Mouse (Mus musculus) right cerebral cortex, postnatal 14 days (tissue): ENCODE results near the gene Lcp1.
"Not testable (repeated sequence)": the region's sequence is repeated elsewhere in the genome, so short reads cannot be mapped to it uniquely, and the experiment has no call there.

Source experiments
- DNase-seq: peaks from one replicate; pipeline ENCODE4 v3.0.0; 2022

Gene Lcp1

DNA sequence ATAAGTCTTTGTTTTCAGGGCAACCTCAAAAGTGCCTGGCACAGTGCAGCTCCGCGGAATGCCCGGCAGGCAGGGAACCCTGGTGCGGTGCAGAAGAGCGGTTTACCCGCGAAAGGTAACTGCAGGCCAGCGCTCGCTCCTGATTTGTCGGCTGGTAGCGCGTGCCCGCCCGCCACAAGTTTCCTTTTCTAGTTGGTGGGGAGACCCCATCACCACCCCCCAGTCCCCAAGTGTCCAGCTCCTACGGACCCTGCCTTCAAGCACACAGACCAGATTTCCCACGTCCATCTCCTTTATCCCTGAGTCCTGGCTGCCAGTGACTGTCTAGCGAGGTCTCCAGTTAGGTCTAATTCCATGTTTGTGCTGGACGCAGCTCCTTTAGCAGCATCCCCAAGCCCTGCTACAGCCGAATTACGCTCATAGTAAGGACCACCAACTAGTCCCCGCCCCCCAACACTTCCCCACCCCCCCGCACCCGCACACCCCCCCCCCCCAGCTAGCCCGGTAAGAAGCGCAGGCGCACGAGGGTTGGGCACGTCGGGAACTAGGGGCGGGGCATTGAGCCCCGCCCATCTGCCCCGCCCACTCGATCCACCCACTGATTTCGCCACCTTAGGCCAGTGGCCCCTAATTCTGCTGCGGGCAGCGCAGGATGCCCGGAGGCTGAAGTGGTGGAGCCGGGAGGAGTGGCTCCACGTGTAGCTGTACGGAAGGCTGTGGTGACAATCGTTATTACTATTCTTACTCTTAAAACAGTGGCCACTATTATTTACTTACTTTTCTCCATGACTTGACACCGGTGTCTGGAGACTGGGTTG, at the start of gene Lcp1, which contains the start of gene Lrrc63:
TSS of gene Lcp1 (plus strand) at position 601 of the 818 bp plus-strand sequence.
TSS of gene Lrrc63 (minus strand) at position 381 of the 818 bp plus-strand sequence.
- peak; percentile 54 for DNase-seq

DNA sequence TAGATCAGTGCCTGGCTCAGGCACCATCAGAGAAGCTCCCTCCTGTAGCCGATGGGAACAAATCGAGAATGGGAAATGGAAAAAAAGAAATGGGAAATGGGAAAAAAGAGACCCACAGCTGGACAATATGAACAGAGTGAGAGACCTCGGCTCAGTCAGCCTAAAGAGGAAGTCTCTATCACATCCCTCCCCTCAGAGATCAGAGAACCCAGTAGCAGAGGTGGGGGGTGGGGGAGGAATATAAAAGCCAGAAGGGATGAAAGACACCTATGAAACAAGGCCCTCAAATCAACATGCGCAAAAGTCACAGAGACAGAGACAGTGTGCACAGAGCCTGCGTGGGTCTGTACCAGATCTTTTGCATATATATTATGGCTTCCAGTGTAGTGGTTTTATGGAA, 27.9 kb upstream of the Lcp1 start:
- DNase-seq: no peak

DNA sequence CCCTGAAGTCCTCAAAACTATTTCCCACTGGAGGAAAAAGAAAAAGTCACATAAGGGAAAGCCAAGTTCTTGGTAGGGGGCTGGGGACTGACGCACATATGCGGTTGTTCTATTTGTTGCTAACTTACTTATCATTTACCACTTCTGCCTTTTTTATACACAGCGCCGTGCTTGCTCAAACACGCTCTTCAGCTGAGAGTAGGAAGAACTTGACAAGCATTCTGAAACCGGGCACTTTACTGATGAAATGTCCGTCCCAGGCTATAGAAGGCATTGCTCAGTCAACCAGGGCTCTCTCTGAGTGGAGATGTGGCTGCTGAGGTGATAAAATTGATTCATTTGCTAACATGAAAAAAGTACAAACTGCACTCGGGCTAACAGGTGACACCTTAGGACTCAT, 9.2 kb upstream of the Lcp1 start:
- no peak for DNase-seq

DNA sequence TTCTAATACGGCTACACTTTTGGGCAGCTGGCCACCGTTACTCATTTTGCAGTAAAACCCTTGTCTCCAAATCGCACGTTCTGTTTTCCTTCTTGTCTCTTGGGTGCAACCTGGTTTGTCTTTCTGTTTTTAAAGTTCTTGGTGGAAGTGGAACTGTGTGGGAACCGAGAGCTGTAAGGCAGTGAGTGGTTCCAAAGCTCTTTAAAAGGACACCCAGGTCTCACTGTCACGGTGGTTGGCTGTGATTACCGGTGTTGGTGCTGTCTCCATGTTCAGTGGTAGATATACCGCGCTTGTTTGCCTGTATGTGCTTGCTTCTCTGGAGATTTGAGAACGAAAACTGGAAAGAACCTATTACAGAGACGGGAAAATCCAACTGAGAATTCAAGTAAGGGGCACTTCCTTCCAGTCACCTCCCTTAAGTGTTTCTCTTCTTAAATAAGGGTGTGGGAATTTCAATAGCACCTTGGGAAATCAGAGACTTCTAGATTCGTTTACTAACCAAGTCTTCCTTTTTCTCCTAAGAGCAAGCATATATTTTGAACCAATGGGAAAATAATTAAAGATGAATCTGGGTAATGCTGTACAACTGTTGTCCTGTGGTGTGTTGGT, 529 bp downstream of the Lcp1 start:
- no peak for DNase-seq

DNA sequence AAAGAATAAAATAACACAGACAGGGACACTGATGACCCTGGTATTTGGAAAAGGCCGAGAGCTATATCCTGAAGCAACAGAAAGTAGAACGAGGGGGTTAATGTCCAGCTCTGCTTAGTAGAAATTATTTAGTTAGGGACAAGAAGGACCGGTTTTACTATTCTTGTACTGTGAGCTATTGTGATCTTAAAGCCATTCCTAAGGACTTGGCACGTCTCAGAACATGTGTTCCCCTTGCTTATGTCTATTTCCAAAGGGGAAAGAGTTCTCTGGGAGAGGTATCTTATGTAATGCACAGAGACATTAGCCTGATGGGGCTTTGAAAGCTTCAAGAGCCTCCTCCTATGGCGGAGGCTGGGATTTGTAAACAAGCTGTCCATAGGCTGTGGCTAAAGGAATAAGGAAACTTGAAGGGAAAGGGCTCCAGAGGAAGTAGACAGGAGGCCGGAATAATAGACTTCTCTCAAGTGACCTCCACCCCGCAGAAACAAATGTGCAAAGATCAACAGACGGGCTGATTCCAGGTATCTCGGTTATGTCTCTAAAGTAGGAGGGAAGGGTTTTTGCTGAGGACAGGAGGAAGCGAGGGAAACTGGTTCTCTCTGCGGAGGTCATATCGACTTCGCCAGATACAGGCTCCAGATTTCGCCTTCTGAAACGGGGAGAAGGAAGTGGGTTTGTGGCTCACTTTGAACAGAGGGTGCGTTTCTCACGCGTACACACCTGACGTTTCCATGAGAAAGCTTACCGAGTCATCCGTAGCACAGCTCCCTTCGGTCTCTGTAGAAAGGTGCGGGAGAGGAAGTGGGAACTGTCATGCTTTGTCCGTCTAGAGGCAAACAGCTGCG, 5.4 kb downstream of the Lcp1 start:
- no peak for DNase-seq

- DNase-seq: no peak
Observed at GRCm38 (mm10) chr14:75138503-75138902, 7.6 kb downstream of the Lcp1 start.

DNA sequence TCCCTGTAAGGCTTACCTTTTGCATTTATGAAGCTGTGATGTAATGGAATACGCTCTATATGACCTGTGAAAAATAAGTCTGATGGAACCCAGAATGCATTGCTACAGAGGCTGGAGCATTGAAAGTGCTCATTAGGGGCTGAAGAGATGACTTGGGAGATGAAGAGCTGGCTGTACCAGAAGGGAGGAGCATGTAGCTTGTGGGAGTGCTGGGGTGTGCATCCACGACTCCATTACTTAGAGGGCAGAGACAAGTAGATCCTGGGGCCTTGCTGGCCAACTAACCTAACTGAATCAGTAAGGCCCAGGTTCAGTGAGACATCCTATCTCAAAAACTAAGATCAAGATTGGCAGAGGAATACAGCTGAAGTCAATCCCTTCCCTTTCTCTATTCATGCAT, 8.3 kb downstream of the Lcp1 start:
- no peak for DNase-seq

- DNase-seq: not testable (repeated sequence)
Observed at GRCm38 (mm10) chr14:75147706-75148105, 16.8 kb downstream of the Lcp1 start.

DNA sequence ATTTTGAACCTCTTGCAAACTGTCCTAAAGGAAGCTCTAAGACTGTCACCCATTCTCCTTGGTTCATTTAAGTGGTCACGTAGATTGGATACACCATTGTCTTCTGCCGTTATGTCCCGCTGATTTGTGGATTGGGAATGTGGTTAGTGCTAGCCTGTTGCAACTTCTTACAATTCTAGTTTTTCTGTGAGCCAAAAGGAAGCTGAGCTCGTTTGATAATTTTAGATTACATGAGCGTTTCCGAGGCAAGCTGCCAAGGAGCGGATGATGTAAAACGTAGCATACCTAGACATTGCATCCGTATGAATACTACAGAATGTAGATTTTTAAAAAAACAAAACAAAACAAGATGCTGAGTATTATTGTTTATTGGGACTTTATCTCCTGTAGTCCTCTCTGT, 17.3 kb downstream of the Lcp1 start:
- DNase-seq: peak; percentile 67

GRCm38 (mm10) chr14:75150653-75151052, 19.8 kb downstream of the Lcp1 start:
- DNase-seq: no peak

GRCm38 (mm10) chr14:75151146-75151545, 20.2 kb downstream of the Lcp1 start:
- DNase-seq: no peak

DNA sequence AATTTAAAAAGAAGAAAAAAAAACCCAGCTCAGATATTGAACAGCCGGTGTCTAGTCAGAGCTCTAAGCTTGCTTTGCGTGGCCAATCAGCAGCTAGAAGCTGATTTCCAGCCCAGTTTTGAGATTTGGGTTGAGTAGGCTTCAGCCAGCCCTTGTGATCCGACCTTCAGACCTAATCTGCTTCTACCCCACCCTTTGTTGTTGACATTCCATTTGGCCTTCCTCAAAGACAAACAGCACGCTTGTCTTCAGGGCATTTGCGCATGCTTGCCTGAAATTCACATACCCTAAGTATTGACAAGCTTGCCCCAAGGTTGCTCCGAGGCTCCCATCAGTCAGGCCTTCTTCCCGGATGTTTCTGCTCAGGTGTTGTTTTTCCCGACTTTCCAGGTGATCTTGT, 23.6 kb downstream of the Lcp1 start:
- no peak for DNase-seq

- DNase-seq: no peak
Observed at GRCm38 (mm10) chr14:75159375-75159774, 28.5 kb downstream of the Lcp1 start.

GRCm38 (mm10) chr14:75163866-75164265, 33.0 kb downstream of the Lcp1 start:
- DNase-seq: no peak

DNA sequence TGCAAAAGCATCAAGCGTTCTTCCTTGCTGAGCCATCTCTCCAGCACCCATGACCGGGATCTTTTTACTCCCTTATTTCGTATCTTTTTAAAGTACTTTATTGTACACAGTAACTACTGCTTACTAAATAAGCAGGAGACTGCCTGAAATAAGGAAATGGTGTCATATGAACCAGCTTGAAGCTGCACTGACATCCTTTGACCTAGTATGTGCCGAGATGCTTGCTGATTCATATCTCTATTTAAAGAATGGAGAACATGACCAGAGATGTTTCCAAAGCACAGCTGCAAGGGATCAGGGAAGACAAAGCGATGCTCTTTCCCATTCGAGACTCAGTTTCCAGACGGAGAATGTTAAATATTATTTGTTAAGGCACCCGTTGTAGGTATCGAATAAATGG, 33.4 kb downstream of the Lcp1 start:
- no peak for DNase-seq

GRCm38 (mm10) chr14:75165574-75166131, 34.8 kb downstream of the Lcp1 start:
- no peak for DNase-seq

- DNase-seq: no peak
Observed at GRCm38 (mm10) chr14:75168501-75168900, 37.6 kb downstream of the Lcp1 start.

- no peak for DNase-seq
Observed at GRCm38 (mm10) chr14:75170546-75170945, 39.6 kb downstream of the Lcp1 start.

GRCm38 (mm10) chr14:75174296-75174695, 43.4 kb downstream of the Lcp1 start:
- DNase-seq: no peak

GRCm38 (mm10) chr14:75174731-75175555, 44.0 kb downstream of the Lcp1 start:
- no peak for DNase-seq

DNA sequence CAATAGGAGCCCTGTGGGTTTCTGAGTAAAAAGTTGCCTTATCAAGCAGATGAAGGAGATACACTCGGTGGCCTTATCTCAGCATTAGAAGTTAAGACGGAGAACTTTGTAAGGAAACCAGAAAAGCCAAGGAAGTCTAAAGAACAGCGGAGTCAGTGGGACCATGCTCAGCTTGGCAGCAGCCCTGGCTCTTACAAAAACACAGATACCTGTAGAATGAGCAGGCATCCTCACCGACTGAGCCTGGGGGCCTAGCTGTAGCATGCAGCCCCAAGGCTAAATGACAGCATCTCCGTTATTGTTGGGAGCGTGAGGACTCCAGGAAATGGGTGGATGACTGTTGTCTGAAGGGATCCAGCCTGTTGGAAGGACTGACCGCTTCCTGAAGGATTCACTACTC, 44.9 kb downstream of the Lcp1 start:
- no peak for DNase-seq

GRCm38 (mm10) chr14:75176425-75177045, 45.6 kb downstream of the Lcp1 start:
- no peak for DNase-seq
